Mouse (Mus musculus): ENCODE data around the gene Fbxl4. TPM values are rescaled to one million over a fixed set of nuclear protein-coding genes. Genes with fewer than 3 reads are reported as not detected.
"Not testable (repeated sequence)": the region's sequence is repeated elsewhere in the genome, so short reads cannot be mapped to it uniquely, and the experiment has no call there.

The Fbxl4 gene
- 10.0 and 10.2 TPM in 2 replicates for polyA plus RNA-seq (2014; fragmentation: Nextera tagmentation; extraction: Ambion mirVana)

GRCm38 (mm10) chr4:22357266-22357930 lies at the start of gene Fbxl4:
Gene Fbxl4, plus strand, starts transcription at chr4:22357543.
- ATAC-seq (ENCODE audit: insufficient read depth, low FRiP score, low TSS enrichment), result peak; percentile 99
- peak within 1 kb of the TSS; percentile 76 for H3K4me2 ChIP-seq (ENCODE audit: low read depth)
- peak within 1 kb of the TSS; percentile 93 for H3K9ac ChIP-seq (ENCODE audit: low read length)
- DNase-seq (ENCODE audit: low spot score), result peak; percentile 89
- H3K27me3 ChIP-seq (ENCODE audit: control insufficient read depth, insufficient read depth, low read length), result no peaks in the 10 kb centered on the region
- no peaks in the 10 kb centered on the region for H3K9me3 ChIP-seq (ENCODE audit: control insufficient read depth, low read length)
- H3K4me3 ChIP-seq (ENCODE audit: low read depth, low read length), result peak within 1 kb of the TSS; percentile 78
- H3K36me3 ChIP-seq (ENCODE audit: control insufficient read depth, insufficient read depth, low read length), result no peaks in the 10 kb centered on the region
- under 1% methylated on average over 51 of the region's 62 CpGs for WGBS
- peaks cover 8% of the 10 kb centered on the region for H3K4me1 ChIP-seq (ENCODE audit: control insufficient read depth, insufficient read depth, low read length)
- peak within 1 kb of the TSS; percentile 85 for H3K27ac ChIP-seq (ENCODE audit: low read depth, low read length)

- H3K27me3 ChIP-seq (ENCODE audit: control insufficient read depth, insufficient read depth, low read length), result no peaks in the 10 kb centered on the region
- no peak overlapping the region for H3K4me3 ChIP-seq (ENCODE audit: low read depth, low read length)
- no peaks in the 10 kb centered on the region for H3K36me3 ChIP-seq (ENCODE audit: control insufficient read depth, insufficient read depth, low read length)
- H3K9me3 ChIP-seq (ENCODE audit: control insufficient read depth, low read length), result no peaks in the 10 kb centered on the region
- no peak overlapping the region for H3K9ac ChIP-seq (ENCODE audit: low read length)
- no peak overlapping the region for H3K27ac ChIP-seq (ENCODE audit: low read depth, low read length)
- ATAC-seq (ENCODE audit: insufficient read depth, low FRiP score, low TSS enrichment) (no peak), DNase-seq (ENCODE audit: low spot score) (no peak)
- 94% methylated on average over 3 of the region's 3 CpGs for WGBS
- H3K4me1 ChIP-seq (ENCODE audit: control insufficient read depth, insufficient read depth, low read length), result no peaks in the 10 kb centered on the region
- H3K4me2 ChIP-seq (ENCODE audit: low read depth), result no peak overlapping the region
Observed at GRCm38 (mm10) chr4:22314564-22314963, 42.8 kb upstream of the Fbxl4 start.

- ATAC-seq (ENCODE audit: insufficient read depth, low FRiP score, low TSS enrichment) (no peak), DNase-seq (ENCODE audit: low spot score) (no peak)
- 84% methylated on average over 8 of the region's 8 CpGs for WGBS
- no peaks in the 10 kb centered on the region for H3K27me3 ChIP-seq (ENCODE audit: control insufficient read depth, insufficient read depth, low read length)
- no peak overlapping the region for H3K4me3 ChIP-seq (ENCODE audit: low read depth, low read length)
- H3K27ac ChIP-seq (ENCODE audit: low read depth, low read length), result no peak overlapping the region
- no peaks in the 10 kb centered on the region for H3K4me1 ChIP-seq (ENCODE audit: control insufficient read depth, insufficient read depth, low read length)
- H3K36me3 ChIP-seq (ENCODE audit: control insufficient read depth, insufficient read depth, low read length), result no peaks in the 10 kb centered on the region
- no peak overlapping the region for H3K4me2 ChIP-seq (ENCODE audit: low read depth)
- H3K9ac ChIP-seq (ENCODE audit: low read length), result no peak overlapping the region
- H3K9me3 ChIP-seq (ENCODE audit: control insufficient read depth, low read length), result no peaks in the 10 kb centered on the region
Observed at GRCm38 (mm10) chr4:22342816-22343573, 14.3 kb upstream of the Fbxl4 start.

GRCm38 (mm10) chr4:22349086-22349485 lies 8.3 kb upstream of the Fbxl4 start:
- ATAC-seq (ENCODE audit: insufficient read depth, low FRiP score, low TSS enrichment); H3K9me3 ChIP-seq (ENCODE audit: control insufficient read depth, low read length); DNase-seq (ENCODE audit: low spot score); H3K4me2 ChIP-seq (ENCODE audit: low read depth); H3K9ac ChIP-seq (ENCODE audit: low read length); H3K4me1 ChIP-seq (ENCODE audit: control insufficient read depth, insufficient read depth, low read length); H3K27ac ChIP-seq (ENCODE audit: low read depth, low read length); H3K36me3 ChIP-seq (ENCODE audit: control insufficient read depth, insufficient read depth, low read length); H3K27me3 ChIP-seq (ENCODE audit: control insufficient read depth, insufficient read depth, low read length); H3K4me3 ChIP-seq (ENCODE audit: low read depth, low read length): not testable (repeated sequence)
- WGBS, result 89% methylated on average over 4 of the region's 4 CpGs

- Histone ChIP-seq H3K9ac (ENCODE audit: low read length) (peak overlapping the region; percentile 93), H3K36me3 (ENCODE audit: control insufficient read depth, insufficient read depth, low read length) (no peaks in the 10 kb centered on the region), H3K9me3 (ENCODE audit: control insufficient read depth, low read length) (no peaks in the 10 kb centered on the region), H3K27ac (ENCODE audit: low read depth, low read length) (peak overlapping the region; percentile 85), H3K4me3 (ENCODE audit: low read depth, low read length) (peak overlapping the region; percentile 78), H3K4me1 (ENCODE audit: control insufficient read depth, insufficient read depth, low read length) (peaks cover 8% of the 10 kb centered on the region), H3K27me3 (ENCODE audit: control insufficient read depth, insufficient read depth, low read length) (no peaks in the 10 kb centered on the region), H3K4me2 (ENCODE audit: low read depth) (peak overlapping the region; percentile 76)
- DNase-seq (ENCODE audit: low spot score), result no peak
- peak; percentile 17; the same call in 1 of the 2 replicates for ATAC-seq (ENCODE audit: insufficient read depth, low FRiP score, low TSS enrichment)
- 8% methylated on average over 10 of the region's 10 CpGs for WGBS
Observed at GRCm38 (mm10) chr4:22357931-22358300, 573 bp downstream of the Fbxl4 start.

GRCm38 (mm10) chr4:22358487-22358886 lies 1.1 kb downstream of the Fbxl4 start:
- no peak overlapping the region for H3K27ac ChIP-seq (ENCODE audit: low read depth, low read length)
- ATAC-seq (ENCODE audit: insufficient read depth, low FRiP score, low TSS enrichment) (no peak), DNase-seq (ENCODE audit: low spot score) (no peak)
- peak overlapping the region; percentile 76; the same call in 1 of the 2 replicates for H3K4me2 ChIP-seq (ENCODE audit: low read depth)
- peaks cover 8% of the 10 kb centered on the region for H3K4me1 ChIP-seq (ENCODE audit: control insufficient read depth, insufficient read depth, low read length)
- WGBS, result 86% methylated on average over 10 of the region's 10 CpGs
- no peak overlapping the region for H3K9ac ChIP-seq (ENCODE audit: low read length)
- H3K4me3 ChIP-seq (ENCODE audit: low read depth, low read length), result no peak overlapping the region
- H3K9me3 ChIP-seq (ENCODE audit: control insufficient read depth, low read length), result no peaks in the 10 kb centered on the region
- no peaks in the 10 kb centered on the region for H3K36me3 ChIP-seq (ENCODE audit: control insufficient read depth, insufficient read depth, low read length)
- no peaks in the 10 kb centered on the region for H3K27me3 ChIP-seq (ENCODE audit: control insufficient read depth, insufficient read depth, low read length)

GRCm38 (mm10) chr4:22367368-22367767 lies 10.0 kb downstream of the Fbxl4 start:
- 63% methylated on average over 5 of the region's 5 CpGs for WGBS
- H3K4me1 ChIP-seq (ENCODE audit: control insufficient read depth, insufficient read depth, low read length), result no peaks in the 10 kb centered on the region
- ATAC-seq (ENCODE audit: insufficient read depth, low FRiP score, low TSS enrichment) (no peak), DNase-seq (ENCODE audit: low spot score) (no peak)
- H3K9ac ChIP-seq (ENCODE audit: low read length), result no peak overlapping the region
- no peaks in the 10 kb centered on the region for H3K36me3 ChIP-seq (ENCODE audit: control insufficient read depth, insufficient read depth, low read length)
- no peak overlapping the region for H3K27ac ChIP-seq (ENCODE audit: low read depth, low read length)
- no peak overlapping the region for H3K4me3 ChIP-seq (ENCODE audit: low read depth, low read length)
- H3K9me3 ChIP-seq (ENCODE audit: control insufficient read depth, low read length), result no peaks in the 10 kb centered on the region
- H3K27me3 ChIP-seq (ENCODE audit: control insufficient read depth, insufficient read depth, low read length), result no peaks in the 10 kb centered on the region
- H3K4me2 ChIP-seq (ENCODE audit: low read depth), result no peak overlapping the region

GRCm38 (mm10) chr4:22378516-22378915 lies 21.2 kb downstream of the Fbxl4 start:
- Histone ChIP-seq H3K4me2 (ENCODE audit: low read depth) (no peak overlapping the region), H3K36me3 (ENCODE audit: control insufficient read depth, insufficient read depth, low read length) (no peaks in the 10 kb centered on the region; the same call in none of the 2 replicates), H3K9me3 (ENCODE audit: control insufficient read depth, low read length) (no peaks in the 10 kb centered on the region), H3K4me3 (ENCODE audit: low read depth, low read length) (no peak overlapping the region), H3K27ac (ENCODE audit: low read depth, low read length) (no peak overlapping the region), H3K27me3 (ENCODE audit: control insufficient read depth, insufficient read depth, low read length) (no peaks in the 10 kb centered on the region), H3K4me1 (ENCODE audit: control insufficient read depth, insufficient read depth, low read length) (no peaks in the 10 kb centered on the region), H3K9ac (ENCODE audit: low read length) (no peak overlapping the region)
- ATAC-seq (ENCODE audit: insufficient read depth, low FRiP score, low TSS enrichment), result no peak
- 43% methylated on average over 1 of the region's 1 CpGs for WGBS
- DNase-seq (ENCODE audit: low spot score), result no peak

- H3K4me2 ChIP-seq (ENCODE audit: low read depth), result no peak overlapping the region
- no peaks in the 10 kb centered on the region; the same call in none of the 2 replicates for H3K36me3 ChIP-seq (ENCODE audit: control insufficient read depth, insufficient read depth, low read length)
- H3K4me3 ChIP-seq (ENCODE audit: low read depth, low read length), result no peak overlapping the region
- 72% methylated on average over 6 of the region's 6 CpGs for WGBS
- H3K4me1 ChIP-seq (ENCODE audit: control insufficient read depth, insufficient read depth, low read length), result no peaks in the 10 kb centered on the region
- no peaks in the 10 kb centered on the region for H3K9me3 ChIP-seq (ENCODE audit: control insufficient read depth, low read length)
- H3K9ac ChIP-seq (ENCODE audit: low read length), result no peak overlapping the region
- no peak for ATAC-seq (ENCODE audit: insufficient read depth, low FRiP score, low TSS enrichment)
- no peaks in the 10 kb centered on the region for H3K27me3 ChIP-seq (ENCODE audit: control insufficient read depth, insufficient read depth, low read length)
- no peak for DNase-seq (ENCODE audit: low spot score)
- no peak overlapping the region for H3K27ac ChIP-seq (ENCODE audit: low read depth, low read length)
Observed at GRCm38 (mm10) chr4:22380646-22381045, 23.3 kb downstream of the Fbxl4 start.
